Mouse (Mus musculus) stomach, embryonic 14.5 days (tissue): ENCODE data around the gene Tmc7. TPM values are rescaled to one million over a fixed set of nuclear protein-coding genes. Genes with fewer than 3 reads are reported as not detected.

Source experiments
- ATAC-seq: fragments of 200-750 bp; cut with Nextera tagmentation; 2 replicates; pipeline ENCODE4 v1.8.0; 2017; ENCODE audit warnings: low read depth, moderate TSS enrichment; ENCODE audit not compliant: insufficient number of reproducible peaks, insufficient read depth, low FRiP score
- H3K27ac ChIP-seq: fragments of 300-500 bp; sonication (generic); 2 replicates; pipeline ENCODE4 v1.5.1; 2014; ENCODE audit warnings: mild to moderate bottlenecking, low read length, moderate library complexity, mixed read lengths
- H3K27me3 ChIP-seq: fragments of 300-500 bp; sonication (generic); 2 replicates; pipeline ENCODE4 v1.6.1; 2014; ENCODE audit warnings: low read length, control low read depth, mixed read lengths; ENCODE audit not compliant: control insufficient read depth, insufficient read depth
- H3K36me3 ChIP-seq: fragments of 300-500 bp; sonication (generic); 2 replicates; pipeline ENCODE4 v1.6.1; 2014; ENCODE audit warnings: mild to moderate bottlenecking, control low read depth, low read length, moderate library complexity, mixed read lengths; ENCODE audit not compliant: control insufficient read depth, insufficient read depth
- H3K4me1 ChIP-seq: fragments of 300-500 bp; sonication (generic); 2 replicates; pipeline ENCODE4 v1.6.1; 2014; ENCODE audit warnings: low read length, control low read depth, mixed read lengths; ENCODE audit not compliant: control insufficient read depth, insufficient read depth
- H3K4me2 ChIP-seq: fragments of 300-500 bp; sonication (generic); replicated peaks from 2 replicates; pipeline ENCODE4 v1.6.1; 2014; ENCODE audit warnings: low read depth, low read length, control low read depth
- H3K4me3 ChIP-seq: fragments of 300-500 bp; sonication (generic); 2 replicates; pipeline ENCODE4 v1.5.1; 2014; ENCODE audit warnings: low read depth, low read length, control low read depth
- H3K9ac ChIP-seq: fragments of 300-500 bp; sonication (generic); replicated peaks from 2 replicates; pipeline ENCODE4 v1.6.1; 2014; ENCODE audit warnings: low read depth, mild to moderate bottlenecking, control low read depth, low read length, moderate library complexity, mixed read lengths
- H3K9me3 ChIP-seq: fragments of 300-500 bp; sonication (generic); 2 replicates; pipeline ENCODE4 v1.6.1; 2016; ENCODE audit warnings: low read depth, low read length, control low read depth; ENCODE audit not compliant: control insufficient read depth
- WGBS: fragments of 180-500 bp; shearing (Covaris S2); extraction: QIAGEN DNeasy Blood & Tissue Kit; methylation state at CpG from one replicate; pipeline ENCODE4 v1.1.7; 2014; 5-methylcytosine and 5-hydroxymethylcytosine counted together
- polyA plus RNA-seq: library from polyadenylated mRNA; unstranded; fragments of >200 nt; fragmentation: Nextera tagmentation; extraction: Ambion mirVana; gene quantifications from 2 replicates; pipeline ENCODE4 v1.2.1, GENCODE M21; 2014

Tmc7 gene
- 13.3 and 14.8 TPM in 2 replicates for polyA plus RNA-seq

DNA sequence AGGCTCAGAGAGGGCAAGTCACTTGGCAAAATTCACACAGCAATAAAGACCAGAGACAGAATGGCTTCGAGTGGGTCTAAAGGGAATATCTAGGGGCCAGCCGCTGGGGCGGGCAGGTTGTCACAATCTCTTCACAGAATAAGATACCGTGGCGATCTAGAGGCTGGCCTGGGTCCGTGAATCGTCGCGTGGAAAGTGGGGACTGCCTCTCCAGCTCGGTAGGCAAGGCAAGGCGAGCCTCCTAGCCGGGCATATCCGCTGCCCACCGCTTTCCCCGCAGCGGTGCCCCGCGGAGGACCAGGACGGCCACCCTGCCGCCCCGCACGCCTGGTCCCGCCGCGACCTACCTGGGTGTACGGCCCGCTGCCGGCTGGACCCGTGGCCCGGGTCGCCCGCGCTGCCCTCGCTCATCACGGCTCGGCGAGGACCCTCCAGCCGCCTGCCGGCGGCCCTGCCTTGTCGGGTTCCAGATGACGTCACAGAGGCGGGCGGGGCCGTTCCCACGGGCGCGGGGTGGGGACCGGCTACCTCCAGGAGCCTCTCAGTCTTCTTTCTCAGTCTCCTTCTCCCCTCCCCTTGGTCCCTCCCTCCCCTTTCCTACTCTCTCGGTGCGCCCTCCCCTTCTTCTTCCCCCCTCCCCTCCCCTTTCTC is at the start of gene Tmc7:
Gene Tmc7, minus strand, starts transcription at position 480 of the 651 bp plus-strand sequence.
- under 1% methylated on average over 48 of the region's 51 CpGs for WGBS
- Histone ChIP-seq H3K4me1 (peaks cover 4% of the 10 kb centered on the region; the same call in 1 of the 2 replicates), H3K4me2 (peak within 1 kb of the TSS; percentile 88), H3K4me3 (peak within 1 kb of the TSS; percentile 64), H3K9ac (peak within 1 kb of the TSS; percentile 63), H3K27ac (peak within 1 kb of the TSS; percentile 66), H3K36me3 (no peaks in the 10 kb centered on the region), H3K9me3 (0 out of 2 replicates have a peak, but pooled peaks cover 3% of the 10 kb centered on the region), H3K27me3 (no peaks in the 10 kb centered on the region)
- ATAC-seq = peak; percentile 72

DNA sequence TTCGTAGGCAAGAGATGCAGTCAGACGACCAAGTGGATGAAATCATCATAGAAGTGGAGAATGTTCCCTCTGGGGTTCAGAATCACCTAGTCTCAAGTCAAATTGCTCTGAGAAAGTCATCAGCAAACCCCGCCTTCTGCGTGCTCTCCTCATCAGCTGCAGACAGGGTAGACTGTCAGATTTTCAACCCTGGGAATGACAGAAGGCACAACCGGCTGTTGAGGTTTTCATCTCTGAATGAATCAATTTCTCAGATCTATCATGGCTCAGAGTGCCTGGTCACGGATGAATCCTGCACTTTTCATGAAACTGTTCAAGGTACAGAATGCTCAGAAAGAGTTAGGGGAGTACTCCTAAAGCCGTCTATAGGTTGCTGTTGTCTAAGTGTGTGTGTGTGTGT is 49.4 kb upstream of the Tmc7 start:
- no peak overlapping the region for H3K27ac ChIP-seq
- no peaks in the 10 kb centered on the region for H3K27me3 ChIP-seq
- no peak overlapping the region for H3K9ac ChIP-seq
- H3K4me1 ChIP-seq = no peaks in the 10 kb centered on the region
- H3K36me3 ChIP-seq = no peaks in the 10 kb centered on the region
- no peak overlapping the region for H3K4me2 ChIP-seq
- no peak overlapping the region for H3K4me3 ChIP-seq
- no peaks in the 10 kb centered on the region for H3K9me3 ChIP-seq
- WGBS = 86% methylated on average over 7 of the region's 7 CpGs
- no peak for ATAC-seq

DNA sequence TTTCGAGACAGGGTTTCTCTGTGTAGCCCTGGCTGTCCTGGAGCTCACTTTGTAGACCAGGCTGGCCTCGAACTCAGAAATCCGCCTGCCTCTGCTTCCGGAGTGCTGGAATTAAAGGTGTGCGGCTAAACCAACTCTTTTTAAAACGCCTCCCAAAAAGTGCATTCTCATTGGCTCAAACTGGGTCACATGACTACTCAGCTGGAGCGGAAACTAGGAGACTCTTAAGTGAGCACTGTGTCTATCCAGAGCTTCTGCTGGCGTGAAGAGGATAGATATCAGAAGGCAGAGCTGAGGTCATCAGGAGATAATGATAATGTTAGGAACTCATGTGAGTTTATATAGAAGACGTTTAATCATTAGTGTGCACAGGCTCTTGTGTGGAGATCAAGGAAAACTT is 48.6 kb upstream of the Tmc7 start:
- Histone ChIP-seq H3K27me3 (no peaks in the 10 kb centered on the region), H3K9me3 (no peaks in the 10 kb centered on the region), H3K4me2 (no peak overlapping the region), H3K36me3 (no peaks in the 10 kb centered on the region), H3K27ac (no peak overlapping the region), H3K4me1 (no peaks in the 10 kb centered on the region), H3K4me3 (no peak overlapping the region), H3K9ac (no peak overlapping the region)
- no peak for ATAC-seq
- WGBS = 80% methylated on average over 9 of the region's 9 CpGs

DNA sequence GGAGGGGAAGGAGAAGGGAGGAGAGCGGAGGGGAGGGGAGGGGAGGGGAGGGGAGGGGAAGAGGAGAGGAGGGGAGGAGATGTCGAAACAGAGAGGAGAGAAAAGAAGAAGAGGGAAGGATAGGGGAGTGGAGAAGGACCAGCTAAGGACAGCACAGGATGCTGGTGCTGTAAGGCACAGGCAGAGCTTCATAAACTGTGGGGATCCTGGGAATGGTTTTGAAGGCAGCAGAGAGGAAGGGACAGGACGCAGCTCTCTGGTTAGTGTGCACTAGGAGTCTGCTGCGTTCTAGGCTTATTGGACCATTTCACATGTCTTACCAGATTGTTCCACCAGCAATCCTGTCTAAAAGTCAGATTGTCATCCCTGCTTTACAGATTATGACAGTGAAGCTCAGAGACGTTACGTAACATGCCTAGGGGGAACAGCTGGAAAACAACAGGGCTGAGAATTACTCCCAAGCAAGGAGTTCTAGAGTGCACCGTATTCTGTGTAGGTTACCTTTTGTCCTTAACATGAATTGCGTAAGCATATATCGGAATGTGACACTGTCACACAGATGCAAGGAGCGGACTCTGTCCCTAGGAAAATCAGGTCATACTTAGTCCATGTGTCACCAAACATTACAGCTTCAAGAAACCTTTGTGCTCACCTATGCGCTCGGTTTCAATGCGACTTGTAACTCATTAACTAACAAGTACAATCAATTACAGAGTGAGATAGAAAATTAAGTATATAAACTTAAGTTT is 43.2 kb upstream of the Tmc7 start:
- ATAC-seq = peak; percentile 53; the same call in 1 of the 2 replicates
- H3K4me2 ChIP-seq = no peak overlapping the region
- H3K9me3 ChIP-seq = no peaks in the 10 kb centered on the region
- H3K4me1 ChIP-seq = no peaks in the 10 kb centered on the region
- no peak overlapping the region for H3K27ac ChIP-seq
- H3K36me3 ChIP-seq = no peaks in the 10 kb centered on the region
- H3K9ac ChIP-seq = no peak overlapping the region
- no peaks in the 10 kb centered on the region for H3K27me3 ChIP-seq
- WGBS = 69% methylated on average over 12 of the region's 13 CpGs
- no peak overlapping the region for H3K4me3 ChIP-seq

DNA sequence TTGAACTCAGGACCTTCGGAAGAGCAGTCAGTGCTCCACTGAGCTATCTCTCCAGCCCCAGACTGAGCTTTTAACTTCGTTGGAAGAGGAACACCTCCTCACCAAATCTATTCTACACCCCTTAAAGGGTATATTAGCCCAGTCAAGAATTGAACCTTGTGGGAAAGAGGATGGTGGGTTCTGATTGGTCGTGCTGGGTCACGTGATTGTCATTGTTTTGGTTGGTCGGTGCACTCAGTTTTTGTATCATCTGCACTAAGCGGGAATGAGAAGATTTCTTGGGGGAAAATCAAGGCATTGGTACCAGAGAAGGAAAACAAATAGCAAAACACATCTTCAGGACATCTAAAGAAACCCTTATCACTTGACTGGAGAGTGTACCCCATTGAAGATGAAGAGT is 36.6 kb upstream of the Tmc7 start:
- Histone ChIP-seq H3K27ac (no peak overlapping the region), H3K36me3 (no peaks in the 10 kb centered on the region), H3K27me3 (no peaks in the 10 kb centered on the region), H3K4me1 (no peaks in the 10 kb centered on the region), H3K4me2 (no peak overlapping the region), H3K9me3 (no peaks in the 10 kb centered on the region), H3K4me3 (no peak overlapping the region), H3K9ac (no peak overlapping the region)
- WGBS = 81% methylated on average over 6 of the region's 6 CpGs
- ATAC-seq = no peak

DNA sequence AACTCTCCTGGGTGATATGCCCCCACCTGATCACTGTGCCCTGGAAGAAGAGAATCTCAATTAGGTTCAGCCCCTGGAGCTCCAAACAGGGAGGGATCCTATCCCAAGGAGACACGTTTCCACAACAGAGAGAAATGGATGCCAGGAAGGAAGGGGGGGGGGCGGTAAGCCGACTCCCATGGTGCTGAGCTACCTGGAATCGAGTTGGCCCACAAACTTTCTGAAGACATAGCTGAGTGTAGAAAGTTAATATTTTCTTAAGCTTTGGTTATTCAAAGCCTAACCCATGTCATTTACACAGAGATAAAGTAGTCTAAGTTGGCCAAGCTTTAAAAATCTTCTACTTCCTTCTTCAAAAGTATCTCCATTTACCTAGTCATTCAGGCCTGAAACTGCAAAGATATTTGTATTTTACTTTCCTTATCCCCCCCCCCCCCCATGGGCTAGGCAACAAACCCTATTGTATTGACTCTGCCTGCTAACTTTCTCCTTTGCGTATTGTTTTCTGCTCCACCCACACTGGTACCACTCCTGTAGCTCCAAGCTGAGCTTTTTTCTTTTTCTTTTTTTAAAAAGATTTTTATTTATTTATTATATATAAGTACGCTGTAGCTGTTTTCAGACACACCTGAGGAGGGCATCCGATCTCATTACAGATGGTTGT is 35.8 kb upstream of the Tmc7 start:
- Histone ChIP-seq H3K4me2 (no peak overlapping the region), H3K27ac (peak overlapping the region; percentile 10; the same call in 1 of the 2 replicates), H3K4me3 (no peak overlapping the region), H3K27me3 (no peaks in the 10 kb centered on the region), H3K4me1 (no peaks in the 10 kb centered on the region), H3K36me3 (no peaks in the 10 kb centered on the region), H3K9ac (no peak overlapping the region), H3K9me3 (no peaks in the 10 kb centered on the region)
- WGBS = 82% methylated on average over 7 of the region's 7 CpGs
- ATAC-seq = peak; percentile 81

DNA sequence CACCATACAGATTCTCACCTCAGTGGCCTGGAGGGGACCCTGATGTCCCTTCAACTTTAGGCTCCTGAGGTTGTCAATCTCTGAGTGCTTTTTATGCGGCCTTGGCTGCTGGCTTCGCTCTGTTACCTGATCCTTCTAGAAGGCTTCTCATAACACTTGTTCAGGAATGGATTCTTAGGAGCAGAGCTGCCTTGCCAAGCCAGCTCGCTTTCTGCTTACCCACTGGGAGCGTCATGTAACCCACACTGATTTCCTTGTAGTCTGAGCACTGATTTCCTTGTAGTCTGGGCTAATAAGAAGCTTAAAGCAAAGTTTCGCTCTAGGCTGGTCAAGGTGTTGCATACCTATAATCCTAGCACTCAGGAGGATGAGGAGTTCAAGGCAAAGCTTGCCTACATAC is 33.6 kb upstream of the Tmc7 start:
- 84% methylated on average over 5 of the region's 5 CpGs for WGBS
- Histone ChIP-seq H3K27ac (no peak overlapping the region), H3K27me3 (no peaks in the 10 kb centered on the region), H3K4me2 (no peak overlapping the region), H3K36me3 (no peaks in the 10 kb centered on the region), H3K9me3 (no peaks in the 10 kb centered on the region), H3K9ac (no peak overlapping the region), H3K4me3 (no peak overlapping the region), H3K4me1 (no peaks in the 10 kb centered on the region)
- ATAC-seq = no peak

DNA sequence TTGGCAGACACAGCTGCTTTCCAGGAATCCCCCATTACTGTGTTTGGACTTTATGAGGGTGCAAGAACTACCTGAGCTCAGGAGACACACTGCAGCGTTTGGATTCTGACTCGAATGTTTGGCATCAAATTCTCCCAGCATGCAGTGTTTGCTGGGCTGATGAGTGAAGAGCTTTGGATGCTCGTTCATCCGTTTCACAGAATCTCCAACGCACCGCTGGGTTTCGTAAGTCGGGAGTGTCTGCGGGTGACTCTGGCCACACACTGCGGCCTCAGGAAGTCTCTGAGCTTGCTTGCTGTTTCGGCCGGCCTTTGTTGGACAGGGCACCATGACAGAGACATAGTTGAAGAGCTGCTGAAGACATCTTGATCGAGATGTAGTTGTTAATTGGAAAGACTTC is 29.5 kb upstream of the Tmc7 start:
- H3K36me3 ChIP-seq = no peaks in the 10 kb centered on the region
- H3K27ac ChIP-seq = no peak overlapping the region
- no peaks in the 10 kb centered on the region for H3K9me3 ChIP-seq
- no peaks in the 10 kb centered on the region for H3K4me1 ChIP-seq
- no peak overlapping the region for H3K4me3 ChIP-seq
- ATAC-seq = no peak
- no peak overlapping the region for H3K9ac ChIP-seq
- 71% methylated on average over 13 of the region's 13 CpGs for WGBS
- no peak overlapping the region for H3K4me2 ChIP-seq
- H3K27me3 ChIP-seq = no peaks in the 10 kb centered on the region
